Comparison of ENCODE assay signal across 17 mouse cellular contexts in the genomic region with DNA sequence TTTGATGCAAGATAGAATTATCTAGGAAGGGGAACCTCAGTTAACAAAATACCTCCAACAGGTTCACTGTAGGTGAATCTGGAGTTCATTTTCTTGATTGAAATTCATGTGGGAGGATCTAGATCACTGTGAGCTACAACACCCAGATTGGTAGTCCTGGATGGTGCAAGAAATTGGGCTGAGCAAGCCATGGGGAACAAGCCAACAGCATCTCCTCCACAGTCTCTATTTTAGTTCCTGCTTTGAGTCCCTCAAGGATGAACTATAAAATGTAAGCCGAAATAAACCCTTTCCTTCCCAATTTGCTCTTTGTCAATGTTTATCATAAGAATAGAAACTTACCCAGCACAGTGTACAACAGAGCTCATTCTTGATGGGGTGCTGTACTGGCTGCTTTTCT.
"Had no signal": no experiment of that assay in that cellular context is flagged by ENCODE, and none has a peak within 500 bp of the region (broad histone marks: within the 10 kb centered on the region; RNA-seq: fewer than 3 reads in every experiment).

No protein-coding gene starts in this region.

- ATAC-seq: liver, embryonic 12.5 days; liver, postnatal 0 days; lung, postnatal 0 days; midbrain, embryonic 13.5 days; midbrain, embryonic 15.5 days; midbrain, embryonic 16.5 days had no signal

- DNase-seq: left cerebral cortex, postnatal 4 days; liver; liver, embryonic 13.5 days; liver, postnatal 0 days; lung, adult 18-20 months; lung, adult 2 months; lung, embryonic 14.5 days; lung, postnatal 10 days; lung, postnatal 14 days; lung, postnatal 36 days; lung, postnatal 4 days; midbrain, embryonic 14.5 days had no signal
